Mouse (Mus musculus): ENCODE measurements around the gene Ctr9.

DNA sequence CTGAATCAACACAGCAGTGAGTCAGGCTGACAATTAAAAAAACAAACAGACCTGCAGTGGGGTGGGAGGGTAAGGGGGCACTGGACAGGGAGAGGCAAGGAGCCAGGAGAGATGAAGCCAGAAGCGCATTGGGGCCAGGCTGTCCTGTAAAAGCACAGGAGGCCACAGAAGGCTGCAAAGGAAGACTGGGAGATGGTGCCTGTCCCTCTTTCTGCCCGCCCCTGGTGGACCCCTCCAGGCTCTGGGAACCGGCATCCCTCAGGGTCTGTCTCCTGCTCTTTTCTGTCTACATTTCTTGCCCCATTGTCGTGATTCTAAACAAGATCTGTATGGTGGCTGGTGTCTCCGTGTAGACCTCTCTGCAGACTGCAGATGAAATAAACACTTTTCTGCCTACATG lies 13.0 kb upstream of the Ctr9 start:
- TF ChIP-seq EP300 (IDR thresholded peaks at IDR 0.05; ENCODE audit: insufficient read depth, low read depth, low read length) (no peak), CTCF (IDR thresholded peaks at IDR 0.05) (no peak), POLR2A (IDR thresholded peaks at IDR 0.05; ENCODE audit: insufficient read depth, low read depth, low read length) (no peak)

All from heart, adult 2 months (tissue).